Mouse (Mus musculus): ENCODE results near the gene Polr1d.

The Polr1d gene

GRCm38 (mm10) chr5:147086816-147087215 is 10.0 kb downstream of the Polr1d start:
- no peak for DNase-seq (ENCODE audit: low read depth, low spot score)

GRCm38 (mm10) chr5:147089836-147090235 is 13.0 kb downstream of the Polr1d start:
- DNase-seq (ENCODE audit: low read depth, low spot score): no peak

GRCm38 (mm10) chr5:147090256-147090963 is 13.6 kb downstream of the Polr1d start:
- no peak for DNase-seq (ENCODE audit: low read depth, low spot score)

- no peak for DNase-seq (ENCODE audit: low read depth, low spot score)
Measured at GRCm38 (mm10) chr5:147092448-147092847, 15.6 kb downstream of the Polr1d start.

GRCm38 (mm10) chr5:147094296-147094695 is 17.4 kb downstream of the Polr1d start:
- DNase-seq (ENCODE audit: low read depth, low spot score): no peak

GRCm38 (mm10) chr5:147096586-147096985 is 19.7 kb downstream of the Polr1d start:
- no peak for DNase-seq (ENCODE audit: low read depth, low spot score)

GRCm38 (mm10) chr5:147098667-147099066 is 21.8 kb downstream of the Polr1d start:
- DNase-seq (ENCODE audit: low read depth, low spot score): no peak

- no peak for DNase-seq (ENCODE audit: low read depth, low spot score)
Measured at GRCm38 (mm10) chr5:147100180-147100579, 23.3 kb downstream of the Polr1d start.

GRCm38 (mm10) chr5:147102295-147102694 is 25.4 kb downstream of the Polr1d start:
- DNase-seq (ENCODE audit: low read depth, low spot score): no peak

- no peak for DNase-seq (ENCODE audit: low read depth, low spot score)
Measured at GRCm38 (mm10) chr5:147107276-147107675, 30.4 kb downstream of the Polr1d start.

GRCm38 (mm10) chr5:147108861-147109591 is 32.2 kb downstream of the Polr1d start:
- DNase-seq (ENCODE audit: low read depth, low spot score): no peak

- DNase-seq (ENCODE audit: low read depth, low spot score): no peak
Measured at GRCm38 (mm10) chr5:147114738-147115137, 37.9 kb downstream of the Polr1d start.

- no peak for DNase-seq (ENCODE audit: low read depth, low spot score)
Measured at GRCm38 (mm10) chr5:147115631-147116030, 38.8 kb downstream of the Polr1d start.

- DNase-seq (ENCODE audit: low read depth, low spot score): no peak
Measured at GRCm38 (mm10) chr5:147117027-147117426, 40.2 kb downstream of the Polr1d start.

GRCm38 (mm10) chr5:147121146-147121545 is 44.3 kb downstream of the Polr1d start:
- DNase-seq (ENCODE audit: low read depth, low spot score): no peak

GRCm38 (mm10) chr5:147124794-147125193 is 47.9 kb downstream of the Polr1d start:
- no peak for DNase-seq (ENCODE audit: low read depth, low spot score)

- no peak for DNase-seq (ENCODE audit: low read depth, low spot score)
Measured at GRCm38 (mm10) chr5:147125542-147126185, 48.8 kb downstream of the Polr1d start.

GRCm38 (mm10) chr5:147127860-147128259 is 51.0 kb downstream of the Polr1d start:
- DNase-seq (ENCODE audit: low read depth, low spot score): no peak

GRCm38 (mm10) chr5:147129484-147129883 is 52.6 kb downstream of the Polr1d start:
- no peak for DNase-seq (ENCODE audit: low read depth, low spot score)

GRCm38 (mm10) chr5:147131912-147132311 is 55.1 kb downstream of the Polr1d start:
- DNase-seq (ENCODE audit: low read depth, low spot score): no peak

GRCm38 (mm10) chr5:147133662-147134061 is 56.8 kb downstream of the Polr1d start:
- DNase-seq (ENCODE audit: low read depth, low spot score): no peak

- no peak for DNase-seq (ENCODE audit: low read depth, low spot score)
Measured at GRCm38 (mm10) chr5:147134341-147135088, 57.7 kb downstream of the Polr1d start.
